Mouse (Mus musculus) lung, postnatal 0 days (tissue): ENCODE measurements around the gene Riox2.

Source experiments
- CTCF ChIP-seq: IDR thresholded peaks from 2 replicates; pipeline ENCODE4 v1.5.1; 2016; ENCODE audit warnings: antibody characterized with exemption, mild to moderate bottlenecking
- EP300 ChIP-seq: IDR thresholded peaks from 2 replicates; pipeline ENCODE4 v1.6.1; 2016; ENCODE audit warnings: antibody characterized with exemption, mild to moderate bottlenecking, control low read depth

GRCm38 (mm10) chr16:59516965-59517364 is 45.4 kb downstream of the Riox2 start:
- TF ChIP-seq EP300 (no peak), CTCF (no peak)
